Mouse (Mus musculus) cortical plate, adult 2 months (tissue): Measurements from ENCODE around the gene Kdelr3.

ENCODE experiments used
- CTCF ChIP-seq: fragments of 200-500 bp; IDR thresholded peaks from 2 replicates; pipeline ENCODE4 v1.5.1; 2011; ENCODE audit warnings: mild to moderate bottlenecking, control low read depth, low read length; ENCODE audit not compliant: insufficient read depth; ENCODE audit errors: extremely low read depth
- POLR2A ChIP-seq: fragments of 200-500 bp; IDR thresholded peaks from 2 replicates; pipeline ENCODE4 v1.6.1; 2011; ENCODE audit warnings: mild to moderate bottlenecking, low read length, control low read depth; ENCODE audit not compliant: insufficient read depth; ENCODE audit errors: extremely low read depth

GRCm38 (mm10) chr15:79511553-79512320 is 4.5 kb upstream of the Kdelr3 start:
- TF ChIP-seq CTCF (no peak), POLR2A (no peak; the same call in 1 of the 2 replicates)
